Mouse (Mus musculus): ENCODE results near the gene Tsen54.

Tsen54 gene

GRCm38 (mm10) chr11:115814605-115815450 lies at the start of gene Tsen54:
Gene Tsen54, plus strand, starts transcription at chr11:115814724.
- DNase-seq: peak; percentile 91

GRCm38 (mm10) chr11:115765103-115765606 lies 49.4 kb upstream of the Tsen54 start, which contains the start of gene Tmem94:
Gene Tmem94, plus strand, starts transcription at chr11:115765433.
- DNase-seq: peak; percentile 96

GRCm38 (mm10) chr11:115765607-115766141 lies 48.9 kb upstream of the Tsen54 start:
- peak; percentile 74 for DNase-seq

- DNase-seq: no peak
Observed at GRCm38 (mm10) chr11:115766356-115766943, 48.1 kb upstream of the Tsen54 start.

GRCm38 (mm10) chr11:115766981-115767380 lies 47.5 kb upstream of the Tsen54 start:
- DNase-seq: no peak

- no peak for DNase-seq
Observed at GRCm38 (mm10) chr11:115768896-115769295, 45.6 kb upstream of the Tsen54 start.

- no peak for DNase-seq
Observed at GRCm38 (mm10) chr11:115774653-115775052, 39.9 kb upstream of the Tsen54 start.

GRCm38 (mm10) chr11:115775821-115776665 lies 38.5 kb upstream of the Tsen54 start:
- no peak for DNase-seq

- DNase-seq: no peak
Observed at GRCm38 (mm10) chr11:115776954-115777353, 37.6 kb upstream of the Tsen54 start.

- no peak for DNase-seq
Observed at GRCm38 (mm10) chr11:115777487-115778335, 36.8 kb upstream of the Tsen54 start.

- peak; percentile 90 for DNase-seq
Observed at GRCm38 (mm10) chr11:115779038-115779571, 35.4 kb upstream of the Tsen54 start.

- DNase-seq: peak; percentile 64
Observed at GRCm38 (mm10) chr11:115780141-115781070, 34.1 kb upstream of the Tsen54 start.

GRCm38 (mm10) chr11:115786473-115786872 lies 28.1 kb upstream of the Tsen54 start:
- no peak for DNase-seq

- DNase-seq: no peak
Observed at GRCm38 (mm10) chr11:115789787-115790186, 24.7 kb upstream of the Tsen54 start.

GRCm38 (mm10) chr11:115791919-115792318 lies 22.6 kb upstream of the Tsen54 start:
- DNase-seq: no peak

- no peak for DNase-seq
Observed at GRCm38 (mm10) chr11:115792353-115792752, 22.2 kb upstream of the Tsen54 start.

GRCm38 (mm10) chr11:115796898-115797297 lies 17.6 kb upstream of the Tsen54 start:
- no peak for DNase-seq

GRCm38 (mm10) chr11:115797665-115798064 lies 16.9 kb upstream of the Tsen54 start:
- no peak for DNase-seq

GRCm38 (mm10) chr11:115800981-115801380 lies 13.5 kb upstream of the Tsen54 start:
- no peak for DNase-seq

- DNase-seq: no peak
Observed at GRCm38 (mm10) chr11:115803072-115803709, 11.3 kb upstream of the Tsen54 start.
